Mouse (Mus musculus): Measurements from ENCODE around the gene 1700113H08Rik.

Gene 1700113H08Rik

GRCm38 (mm10) chr10:87212854-87213253 lies 155.0 kb downstream of the 1700113H08Rik start:
- DNase-seq: no peak

GRCm38 (mm10) chr10:87230071-87230910 lies 172.4 kb downstream of the 1700113H08Rik start:
- no peak for DNase-seq

GRCm38 (mm10) chr10:87239332-87240008 lies 181.6 kb downstream of the 1700113H08Rik start:
- DNase-seq: no peak

- DNase-seq: no peak
Measured at GRCm38 (mm10) chr10:87271724-87272123, 213.9 kb downstream of the 1700113H08Rik start.

GRCm38 (mm10) chr10:87272133-87272622 lies 214.3 kb downstream of the 1700113H08Rik start:
- DNase-seq: no peak

GRCm38 (mm10) chr10:87275075-87275474 lies 217.2 kb downstream of the 1700113H08Rik start:
- no peak for DNase-seq

All from cerebellum, adult 11-12 months (tissue).